Mouse (Mus musculus) hindbrain, embryonic 11.5 days (tissue): ENCODE data around the gene Hyal2. TPM values are rescaled to one million over a fixed set of nuclear protein-coding genes. Genes with fewer than 3 reads are reported as not detected.

ENCODE experiments used
- ATAC-seq: fragments of 200-750 bp; cut with Nextera tagmentation; 2 replicates; pipeline ENCODE4 v1.8.0; 2017; ENCODE audit warnings: mild to moderate bottlenecking, moderate TSS enrichment, moderate library complexity; ENCODE audit not compliant: low FRiP score
- DNase-seq: peaks from one replicate; pipeline ENCODE4 v3.0.0-alpha.2; 2015; ENCODE audit warnings: low spot score
- H3K27ac ChIP-seq: fragments of 300-500 bp; sonication (generic); 2 replicates; pipeline ENCODE4 v1.5.1; 2014; ENCODE audit warnings: mild to moderate bottlenecking, low read depth, low read length
- H3K27me3 ChIP-seq: fragments of 300-500 bp; sonication (generic); 2 replicates; pipeline ENCODE4 v1.6.1; 2014; ENCODE audit warnings: mild to moderate bottlenecking, low read length, moderate library complexity, mixed read lengths; ENCODE audit not compliant: control insufficient read depth, insufficient read depth
- H3K36me3 ChIP-seq: fragments of 300-500 bp; sonication (generic); 2 replicates; pipeline ENCODE4 v1.6.1; 2014; ENCODE audit warnings: mild to moderate bottlenecking, low read length, moderate library complexity, mixed read lengths; ENCODE audit not compliant: control insufficient read depth, insufficient read depth
- H3K4me1 ChIP-seq: fragments of 300-500 bp; sonication (generic); replicated peaks from 2 replicates; pipeline ENCODE4 v1.6.1; 2014; ENCODE audit warnings: low read length, mixed read lengths; ENCODE audit not compliant: control insufficient read depth, insufficient read depth
- H3K4me2 ChIP-seq: fragments of 300-500 bp; sonication (generic); replicated peaks from 2 replicates; pipeline ENCODE4 v1.6.1; 2014; ENCODE audit warnings: mild to moderate bottlenecking, low read depth, low read length
- H3K4me3 ChIP-seq: fragments of 300-500 bp; sonication (generic); 2 replicates; pipeline ENCODE4 v1.5.1; 2014; ENCODE audit warnings: low read depth, low read length
- H3K9ac ChIP-seq: fragments of 300-500 bp; sonication (generic); 2 replicates; pipeline ENCODE4 v1.6.1; 2014; ENCODE audit warnings: low read depth, low read length
- H3K9me3 ChIP-seq: fragments of 300-500 bp; sonication (generic); 2 replicates; pipeline ENCODE4 v1.6.1; 2016; ENCODE audit warnings: low read length; ENCODE audit not compliant: control insufficient read depth
- WGBS: fragments of 180-500 bp; shearing (Covaris S2); extraction: QIAGEN DNeasy Blood & Tissue Kit; methylation state at CpG from one replicate; pipeline ENCODE4 v1.1.7; 2014; 5-methylcytosine and 5-hydroxymethylcytosine counted together
- polyA plus RNA-seq: library from polyadenylated mRNA; unstranded; fragments of >200 nt; fragmentation: Nextera tagmentation; extraction: Ambion mirVana; gene quantifications from 2 replicates; pipeline ENCODE4 v1.2.1, GENCODE M21; 2014

Gene Hyal2
- polyA plus RNA-seq, 1 experiment from 2014 or later: 123 TPM

GRCm38 (mm10) chr9:107542721-107543120, 25.0 kb upstream of the Hyal2 start:
- peak overlapping the region; percentile 62 for H3K4me2 ChIP-seq
- peaks cover 14% of the 10 kb centered on the region for H3K4me1 ChIP-seq
- WGBS: 54% methylated on average over 8 of the region's 8 CpGs
- peak overlapping the region; percentile 60 for H3K4me3 ChIP-seq
- no peak overlapping the region for H3K27ac ChIP-seq
- ATAC-seq (no peak), DNase-seq (no peak)
- peaks cover 11% of the 10 kb centered on the region; the same call in 1 of the 2 replicates for H3K36me3 ChIP-seq
- H3K9ac ChIP-seq: peak overlapping the region; percentile 61; the same call in 1 of the 2 replicates
- H3K27me3 ChIP-seq: no peaks in the 10 kb centered on the region
- H3K9me3 ChIP-seq: no peaks in the 10 kb centered on the region

- Histone ChIP-seq H3K4me1 (peaks cover 14% of the 10 kb centered on the region), H3K4me3 (no peak overlapping the region), H3K9me3 (no peaks in the 10 kb centered on the region), H3K27ac (no peak overlapping the region), H3K27me3 (0 out of 2 replicates have a peak, but pooled peaks cover 2% of the 10 kb centered on the region), H3K36me3 (peaks cover 10% of the 10 kb centered on the region; the same call in 1 of the 2 replicates), H3K9ac (no peak overlapping the region), H3K4me2 (no peak overlapping the region)
- 85% methylated on average over 11 of the region's 11 CpGs for WGBS
- no peak for DNase-seq
- no peak for ATAC-seq
Measured at GRCm38 (mm10) chr9:107543299-107543698, 24.4 kb upstream of the Hyal2 start.

- Histone ChIP-seq H3K9ac (no peak overlapping the region), H3K27me3 (peaks cover 6% of the 10 kb centered on the region; the same call in 1 of the 2 replicates), H3K9me3 (no peaks in the 10 kb centered on the region), H3K27ac (no peak overlapping the region), H3K36me3 (peaks cover 6% of the 10 kb centered on the region; the same call in 1 of the 2 replicates), H3K4me3 (no peak overlapping the region), H3K4me2 (no peak overlapping the region), H3K4me1 (peaks cover 14% of the 10 kb centered on the region)
- ATAC-seq (no peak), DNase-seq (no peak)
- WGBS: 94% methylated on average over 17 of the region's 17 CpGs
Measured at GRCm38 (mm10) chr9:107544196-107544700, 23.5 kb upstream of the Hyal2 start.

- peaks cover 14% of the 10 kb centered on the region for H3K4me1 ChIP-seq
- WGBS: 96% methylated on average over 12 of the region's 12 CpGs
Measured at GRCm38 (mm10) chr9:107544729-107545128, 23.0 kb upstream of the Hyal2 start.

GRCm38 (mm10) chr9:107545199-107545598, 22.5 kb upstream of the Hyal2 start:
- H3K4me1 ChIP-seq: peaks cover 14% of the 10 kb centered on the region
- no peak overlapping the region for H3K4me2 ChIP-seq
- no peaks in the 10 kb centered on the region for H3K9me3 ChIP-seq
- peaks cover 8% of the 10 kb centered on the region for H3K27me3 ChIP-seq
- ATAC-seq (no peak), DNase-seq (no peak)
- WGBS: 90% methylated on average over 10 of the region's 10 CpGs
- H3K27ac ChIP-seq: no peak overlapping the region
- H3K36me3 ChIP-seq: 0 out of 2 replicates have a peak, but pooled peaks cover 2% of the 10 kb centered on the region
- no peak overlapping the region for H3K4me3 ChIP-seq
- no peak overlapping the region for H3K9ac ChIP-seq

More at GRCm38 (mm10) chr9:107544729-107545128, 23.0 kb upstream of the Hyal2 start:
- no peak for DNase-seq
- Histone ChIP-seq H3K27me3 (peaks cover 8% of the 10 kb centered on the region; the same call in 1 of the 2 replicates), H3K27ac (no peak overlapping the region), H3K36me3 (peaks cover 5% of the 10 kb centered on the region; the same call in 1 of the 2 replicates), H3K9me3 (no peaks in the 10 kb centered on the region), H3K4me3 (no peak overlapping the region), H3K9ac (no peak overlapping the region), H3K4me2 (no peak overlapping the region)
- ATAC-seq: no peak

- 0 out of 2 replicates have a peak, but pooled peaks cover 2% of the 10 kb centered on the region for H3K36me3 ChIP-seq
- ATAC-seq (no peak), DNase-seq (peak; percentile 88)
- H3K4me3 ChIP-seq: no peak overlapping the region
- no peak overlapping the region for H3K9ac ChIP-seq
- no peak overlapping the region for H3K4me2 ChIP-seq
- H3K27me3 ChIP-seq: peaks cover 12% of the 10 kb centered on the region
- 4% methylated on average over 3 of the region's 3 CpGs for whole genome bisulfite sequencing
- H3K9me3 ChIP-seq: no peaks in the 10 kb centered on the region
- H3K27ac ChIP-seq: no peak overlapping the region
- peaks cover 15% of the 10 kb centered on the region for H3K4me1 ChIP-seq
Measured at GRCm38 (mm10) chr9:107545602-107546001, 22.1 kb upstream of the Hyal2 start.

GRCm38 (mm10) chr9:107547026-107547425, 20.7 kb upstream of the Hyal2 start, which contains the start of gene Zmynd10:
TSS of gene Zmynd10 (plus strand) at chr9:107547298.
- DNase-seq: peak; percentile 94
- peak; percentile 61; the same call in 1 of the 2 replicates for ATAC-seq

GRCm38 (mm10) chr9:107547957-107548356, 19.8 kb upstream of the Hyal2 start:
- H3K36me3 ChIP-seq: 0 out of 2 replicates have a peak, but pooled peaks cover 2% of the 10 kb centered on the region
- no peaks in the 10 kb centered on the region for H3K9me3 ChIP-seq
- H3K4me1 ChIP-seq: peaks cover 18% of the 10 kb centered on the region
- no peak overlapping the region for H3K4me2 ChIP-seq
- peaks cover 33% of the 10 kb centered on the region for H3K27me3 ChIP-seq
- no peak overlapping the region for H3K27ac ChIP-seq
- H3K9ac ChIP-seq: no peak overlapping the region
- DNase-seq (no peak), ATAC-seq (no peak)
- 85% methylated on average over 5 of the region's 5 CpGs for WGBS
- H3K4me3 ChIP-seq: no peak overlapping the region

More at GRCm38 (mm10) chr9:107547026-107547425, 20.7 kb upstream of the Hyal2 start, which contains the start of gene Zmynd10:
- H3K4me2 ChIP-seq: peak within 1 kb of the TSS; percentile 34
- H3K27ac ChIP-seq: no peak within 1 kb of the TSS
- peaks cover 20% of the 10 kb centered on the region for H3K4me1 ChIP-seq
- H3K9me3 ChIP-seq: no peaks in the 10 kb centered on the region
- H3K27me3 ChIP-seq: peaks cover 25% of the 10 kb centered on the region
- 0 out of 2 replicates have a peak, but pooled peaks cover 2% of the 10 kb centered on the region for H3K36me3 ChIP-seq
- 4% methylated on average over 20 of the region's 20 CpGs for WGBS
- peak within 1 kb of the TSS; percentile 16; the same call in 1 of the 2 replicates for H3K9ac ChIP-seq
- 0 out of 2 replicates have a peak within 1 kb of the TSS, but pooled peaks have one; percentile 13 for H3K4me3 ChIP-seq

GRCm38 (mm10) chr9:107548820-107549219, 18.9 kb upstream of the Hyal2 start:
- Histone ChIP-seq H3K9me3 (no peaks in the 10 kb centered on the region), H3K27me3 (peaks cover 35% of the 10 kb centered on the region), H3K4me3 (no peak overlapping the region), H3K27ac (no peak overlapping the region), H3K4me2 (no peak overlapping the region), H3K36me3 (0 out of 2 replicates have a peak, but pooled peaks cover 2% of the 10 kb centered on the region), H3K9ac (no peak overlapping the region), H3K4me1 (peaks cover 18% of the 10 kb centered on the region; the same call in 1 of the 2 replicates)
- ATAC-seq (no peak), DNase-seq (no peak)
- WGBS: 93% methylated on average over 10 of the region's 10 CpGs
